Mouse (Mus musculus): Measurements from ENCODE around the gene Gm42957.
A peak's percentile ranks its signal among the peaks of the same experiment; 100 is the strongest.
"Not testable (repeated sequence)": the region's sequence is repeated elsewhere in the genome, so short reads cannot be mapped to it uniquely, and the experiment has no call there.

The Gm42957 gene

DNA sequence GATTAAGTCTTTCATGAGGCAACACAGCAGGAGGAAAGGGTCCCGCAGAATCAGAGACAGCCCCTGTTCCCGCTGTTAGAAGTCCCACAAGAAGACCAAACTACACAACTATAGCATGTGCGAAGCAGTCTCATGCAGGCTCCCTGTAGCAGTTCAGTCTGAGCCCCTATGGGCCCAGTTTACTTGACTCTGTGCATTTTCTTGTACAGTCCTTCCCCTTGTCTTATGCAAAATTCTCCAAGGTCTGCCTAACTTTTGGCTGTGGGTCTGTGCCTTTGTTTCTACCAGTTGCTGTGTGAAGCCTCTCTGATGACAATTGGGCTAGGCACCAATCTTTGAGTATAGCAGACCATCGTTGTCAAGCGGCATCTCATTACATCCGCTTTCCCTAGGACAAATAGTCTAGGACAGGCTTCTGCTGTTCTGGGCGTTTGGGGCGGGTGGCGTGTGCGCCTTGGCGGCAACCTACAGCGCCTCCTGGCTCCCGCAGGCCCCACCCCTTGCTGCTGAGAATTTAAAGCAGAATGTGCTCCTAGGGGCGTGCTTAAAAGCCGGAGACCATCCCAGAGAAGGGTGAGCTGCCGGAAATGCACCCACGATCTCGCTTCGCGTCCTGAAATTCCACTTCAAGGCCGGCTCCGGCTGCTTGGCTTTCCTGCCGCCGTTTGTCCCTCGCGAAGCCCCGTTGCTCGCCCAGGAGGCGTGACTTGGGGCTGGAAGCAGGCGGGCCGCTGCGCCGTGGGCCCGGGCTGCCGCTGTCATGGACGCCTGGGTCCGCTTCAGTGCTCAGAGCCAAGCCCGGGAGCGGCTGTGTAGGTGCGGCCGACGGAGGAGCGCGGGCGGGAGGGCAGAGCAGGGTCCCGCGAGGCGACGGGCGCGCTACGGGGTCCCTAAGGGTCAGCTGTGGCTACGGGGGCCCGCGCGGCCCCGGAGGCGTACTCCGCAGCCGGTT, at the start of gene Gm42957, which contains the start of gene Pex11b:
Gene Gm42957, plus strand, starts transcription at position 547 of the 952 bp plus-strand sequence.
Gene Pex11b, plus strand, starts transcription at position 449 of the 952 bp plus-strand sequence.
- DNase-seq (ENCODE audit: low spot score in 2 of 2), result peak; percentile 71 to 87

DNA sequence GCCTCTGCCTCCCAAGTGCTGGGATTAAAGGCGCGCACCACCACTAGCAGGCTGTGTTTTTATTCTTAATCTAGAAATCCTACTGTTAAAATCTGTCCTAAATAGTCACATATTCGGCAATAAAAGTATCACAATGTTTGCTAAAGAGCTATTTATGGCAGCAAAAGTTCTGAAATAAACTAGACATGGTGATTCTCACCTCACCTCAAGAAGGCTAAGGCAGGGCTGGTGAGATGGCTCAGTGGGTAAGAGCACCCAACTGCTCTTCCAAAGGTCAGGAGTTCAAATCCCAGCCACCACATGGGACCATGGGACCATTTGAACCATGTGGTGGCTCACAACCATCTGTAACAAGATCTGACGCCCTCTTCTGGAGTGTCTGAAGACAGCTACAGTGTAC, 44.6 kb upstream of the Gm42957 start:
- no peak for DNase-seq (ENCODE audit: low spot score in 2 of 2)

DNA sequence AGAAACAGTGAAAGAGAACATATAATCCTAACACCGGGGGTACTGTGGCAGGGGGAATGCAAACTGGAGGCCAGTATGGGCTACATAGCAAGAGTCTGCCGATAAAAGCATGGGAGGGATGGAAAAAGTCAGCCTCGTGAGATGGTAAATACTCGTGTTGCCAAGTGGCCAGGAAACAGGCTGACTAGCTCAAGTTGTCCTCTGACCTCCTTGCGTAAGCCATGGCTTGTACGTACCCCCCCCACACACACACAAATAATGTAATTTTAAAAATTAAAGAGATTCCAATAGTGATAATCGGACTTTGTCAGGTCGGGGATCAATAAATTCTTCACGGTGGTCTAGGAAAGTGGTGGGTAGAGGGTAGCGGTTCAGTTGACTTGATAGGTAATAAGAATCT, 41.9 kb upstream of the Gm42957 start:
- DNase-seq (ENCODE audit: low spot score in 2 of 2), result no peak

DNA sequence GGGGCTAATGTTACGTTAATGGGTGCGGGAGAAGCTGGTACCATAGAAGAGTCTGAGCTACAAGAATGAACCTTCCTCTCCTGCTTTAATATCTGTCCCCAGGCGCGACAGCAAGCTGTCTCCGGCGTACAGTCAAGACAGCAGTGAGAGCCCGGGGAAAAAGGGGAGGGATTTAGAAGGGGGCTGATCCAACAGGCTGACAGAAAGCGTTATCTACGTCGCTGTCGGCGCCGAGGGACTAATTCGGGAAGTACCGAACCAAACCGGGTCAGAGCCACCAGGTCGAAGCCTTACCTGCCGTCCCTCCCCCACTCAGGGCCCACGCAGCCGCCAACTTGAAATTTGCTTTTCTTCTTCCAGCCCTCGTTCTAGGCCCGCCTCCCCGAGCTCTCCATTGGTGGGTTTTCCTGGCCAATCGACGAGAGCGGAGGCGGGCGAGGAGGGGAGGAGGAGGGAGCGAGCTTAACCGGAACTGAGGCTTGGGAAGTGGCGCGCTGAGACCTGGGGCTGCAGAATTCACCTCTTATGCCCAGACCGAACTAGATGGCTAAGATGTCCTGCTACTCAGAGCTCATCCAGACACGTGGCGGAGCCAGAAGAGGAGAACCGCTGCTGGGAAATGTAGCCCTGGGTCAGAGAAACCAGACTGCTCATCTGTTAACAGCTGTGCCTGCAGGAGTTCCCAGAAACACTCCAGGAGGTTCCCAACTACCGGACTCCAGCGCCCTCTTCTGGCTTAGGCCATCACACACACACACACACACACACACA, 41.3 kb upstream of the Gm42957 start, which contains the start of gene Polr3gl:
Gene Polr3gl, minus strand, starts transcription at position 392 of the 771 bp plus-strand sequence.
- DNase-seq (ENCODE audit: low spot score in 2 of 2), result peak; percentile 87 to 95

DNA sequence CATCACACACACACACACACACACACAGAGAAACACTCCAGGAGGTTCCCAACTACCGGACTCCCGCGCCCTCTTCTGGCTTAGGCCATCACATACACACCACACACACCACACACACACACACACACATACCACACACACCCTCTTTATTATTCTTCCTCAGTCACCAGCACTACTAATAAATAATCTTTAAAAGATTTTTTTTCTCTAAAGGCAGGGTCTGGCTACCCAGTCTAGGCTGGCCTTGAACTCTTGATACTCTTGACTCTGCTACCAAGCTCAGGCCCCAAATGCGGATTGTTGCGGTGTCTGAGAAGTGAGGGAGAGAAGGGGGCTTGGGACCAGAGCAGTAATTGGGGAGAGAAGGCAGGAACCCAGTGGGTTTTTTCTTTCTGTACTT, 40.4 kb upstream of the Gm42957 start:
- no peak for DNase-seq (ENCODE audit: low spot score in 2 of 2)

DNA sequence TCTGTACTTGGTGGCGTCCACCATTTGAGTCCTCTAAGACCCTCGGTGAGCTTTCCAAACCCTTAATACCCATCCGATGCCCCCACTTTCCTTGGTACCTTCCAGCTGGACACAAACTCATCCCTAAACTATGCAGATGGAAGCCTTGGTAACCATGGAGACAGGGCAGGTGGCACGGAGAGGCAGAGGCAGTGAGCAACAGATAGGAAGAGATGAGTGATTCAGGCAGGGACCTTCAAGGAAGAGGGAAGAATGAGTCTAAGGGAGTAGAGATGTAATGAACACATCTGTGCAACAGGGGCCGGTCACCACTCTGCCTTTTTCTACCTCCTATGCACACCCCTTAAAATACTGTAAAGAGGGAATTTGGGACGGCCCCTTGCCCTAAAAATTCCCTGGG, 39.6 kb upstream of the Gm42957 start:
- DNase-seq (ENCODE audit: low spot score in 2 of 2), result peak in 1 of 2 experiments; percentile 63

DNA sequence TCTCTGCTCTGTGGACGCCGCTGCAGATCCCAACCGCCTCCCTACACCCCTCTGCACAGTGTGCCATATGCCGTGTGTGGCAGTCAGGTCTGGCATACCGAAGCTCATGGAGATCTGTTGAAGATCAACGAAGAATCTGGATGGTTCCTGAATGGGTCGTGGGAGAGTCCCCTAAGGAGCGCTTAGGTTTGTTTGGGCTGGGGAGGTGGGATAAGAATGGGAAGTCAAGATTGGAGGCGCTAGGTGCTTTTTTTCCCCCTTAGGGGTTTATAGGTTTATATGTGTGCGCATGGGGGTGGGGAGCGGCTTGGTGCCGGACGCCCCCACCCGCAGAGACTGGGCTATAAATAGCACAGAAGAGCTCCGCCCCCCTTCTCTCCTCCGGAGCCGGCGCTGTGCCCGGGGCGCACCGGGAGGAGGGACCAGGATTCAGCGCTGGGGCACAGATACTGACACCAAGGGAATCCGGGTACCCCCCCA, 39.0 kb upstream of the Gm42957 start, which contains the start of gene Ankrd34a:
Gene Ankrd34a, plus strand, starts transcription at position 409 of the 480 bp plus-strand sequence.
- peak in 1 of 2 experiments; percentile 82 for DNase-seq (ENCODE audit: low spot score in 2 of 2)

DNA sequence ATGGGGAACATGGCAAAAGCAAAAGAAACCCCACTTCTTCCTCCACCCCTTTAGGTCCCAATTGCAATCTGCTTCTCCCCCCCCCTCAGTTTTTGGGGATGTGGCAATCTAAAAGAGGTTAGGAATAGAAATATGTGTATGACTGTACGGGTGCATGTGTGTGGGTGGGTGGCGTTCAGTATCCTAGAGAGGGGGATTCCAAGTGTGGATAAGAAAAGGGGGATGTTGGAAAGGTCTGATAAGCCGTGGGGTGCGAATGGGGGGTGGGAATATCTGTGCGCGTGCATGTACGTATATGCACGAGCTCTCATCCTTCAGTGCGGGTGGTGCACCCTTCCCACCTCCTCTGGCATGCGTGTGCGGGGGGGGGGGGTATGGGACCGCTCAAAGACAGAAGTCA, 38.4 kb upstream of the Gm42957 start:
- DNase-seq (ENCODE audit: low spot score in 2 of 2), result no peak

DNA sequence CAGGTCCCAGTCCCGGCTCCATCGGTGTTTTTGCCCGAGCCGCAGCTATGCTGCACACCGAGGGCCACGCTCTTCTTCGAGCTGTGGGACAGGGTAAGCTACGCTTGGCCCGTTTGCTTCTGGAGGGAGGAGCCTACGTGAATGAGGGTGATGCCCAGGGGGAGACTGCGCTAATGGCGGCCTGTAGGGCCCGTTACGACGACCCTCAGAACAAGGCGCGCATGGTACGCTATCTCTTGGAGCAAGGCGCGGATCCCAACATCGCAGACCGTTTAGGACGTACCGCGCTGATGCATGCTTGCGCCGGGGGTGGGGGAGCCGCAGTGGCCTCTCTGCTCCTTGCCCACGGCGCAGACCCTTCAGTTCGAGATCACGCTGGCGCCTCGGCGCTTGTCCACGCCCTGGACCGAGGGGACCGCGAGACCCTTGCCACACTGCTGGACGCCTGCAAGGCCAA, 37.8 kb upstream of the Gm42957 start:
- DNase-seq (ENCODE audit: low spot score in 2 of 2), result no peak

DNA sequence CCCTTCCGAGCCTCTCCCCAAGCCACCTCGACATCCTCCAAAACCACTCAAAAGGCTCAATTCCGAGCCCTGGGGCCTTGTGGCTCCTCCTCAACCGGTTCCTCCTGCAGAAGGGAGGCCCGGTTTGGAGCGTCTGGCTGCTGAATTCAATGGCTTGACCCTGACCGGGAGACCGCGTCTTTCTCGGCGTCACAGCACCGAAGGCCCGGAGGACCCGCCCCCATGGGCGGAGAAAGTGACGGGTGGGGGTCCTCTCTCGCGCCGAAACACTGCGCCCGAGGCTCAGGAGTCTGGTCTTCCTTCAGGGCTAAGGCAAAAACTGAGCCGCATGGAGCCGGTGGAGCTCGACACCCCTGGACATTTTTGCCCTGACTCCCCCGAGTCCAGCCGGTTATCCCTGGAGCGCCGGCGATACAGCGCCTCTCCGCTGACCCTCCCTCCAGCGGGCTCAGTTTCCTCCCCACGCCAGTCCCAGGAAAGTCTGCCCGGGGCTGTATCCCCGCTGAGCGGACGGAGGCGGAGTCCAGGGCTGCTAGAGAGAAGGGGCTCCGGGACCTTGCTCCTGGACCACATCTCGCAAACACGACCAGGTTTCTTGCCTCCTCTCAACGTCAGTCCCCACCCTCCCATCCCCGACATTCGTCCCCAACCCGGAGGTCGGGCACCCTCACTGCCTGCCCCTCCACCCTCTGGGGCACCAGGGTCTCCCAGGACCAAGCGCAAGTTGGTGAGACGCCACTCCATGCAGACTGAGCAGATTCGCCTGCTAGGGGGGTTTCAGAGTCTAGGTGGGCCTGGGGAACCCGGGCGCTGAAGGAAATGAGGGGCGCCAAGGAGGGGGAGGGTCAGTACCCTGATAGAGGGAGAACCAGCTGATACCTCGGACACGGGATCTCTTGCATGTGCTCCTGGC, 36.9 kb upstream of the Gm42957 start:
- DNase-seq (ENCODE audit: low spot score in 2 of 2), result peak in 1 of 2 experiments; percentile 55

DNA sequence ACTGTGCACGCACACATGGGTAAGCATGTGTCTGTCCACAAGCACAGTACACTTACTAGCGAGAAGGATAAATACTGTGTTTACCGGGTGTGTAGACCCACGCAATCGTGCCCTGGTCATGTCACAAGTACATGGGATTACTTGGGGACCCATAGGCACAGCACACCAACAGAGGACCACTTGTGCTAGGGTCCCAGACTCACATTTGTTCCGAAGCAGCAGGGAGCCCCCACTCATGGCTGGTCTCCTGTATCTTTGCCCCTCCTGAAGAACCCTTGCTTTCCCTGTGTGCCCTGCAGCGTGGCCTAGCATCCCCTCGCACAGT, 36.2 kb upstream of the Gm42957 start:
- DNase-seq (ENCODE audit: low spot score in 2 of 2), result no peak

DNA sequence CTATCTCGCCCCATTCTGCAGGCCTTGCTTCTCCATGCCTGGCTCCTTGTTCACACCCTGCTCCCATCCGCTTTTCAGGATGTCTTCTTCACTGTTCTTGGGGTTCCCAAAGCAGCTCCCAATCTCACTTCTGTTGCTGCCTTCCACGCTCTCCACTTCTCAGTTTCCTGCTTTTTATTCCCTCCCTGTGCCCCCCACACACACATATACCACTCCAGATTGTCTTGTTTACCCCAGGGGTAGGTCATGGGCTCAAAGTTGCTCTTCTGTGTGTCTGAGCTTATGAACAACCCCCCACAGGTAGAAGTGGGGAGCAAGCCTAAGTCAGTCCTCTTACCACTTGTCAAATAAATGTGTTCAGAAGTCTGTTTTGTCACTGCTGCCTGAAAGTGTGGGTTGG, 35.9 kb upstream of the Gm42957 start:
- no peak for DNase-seq (ENCODE audit: low spot score in 2 of 2)

DNA sequence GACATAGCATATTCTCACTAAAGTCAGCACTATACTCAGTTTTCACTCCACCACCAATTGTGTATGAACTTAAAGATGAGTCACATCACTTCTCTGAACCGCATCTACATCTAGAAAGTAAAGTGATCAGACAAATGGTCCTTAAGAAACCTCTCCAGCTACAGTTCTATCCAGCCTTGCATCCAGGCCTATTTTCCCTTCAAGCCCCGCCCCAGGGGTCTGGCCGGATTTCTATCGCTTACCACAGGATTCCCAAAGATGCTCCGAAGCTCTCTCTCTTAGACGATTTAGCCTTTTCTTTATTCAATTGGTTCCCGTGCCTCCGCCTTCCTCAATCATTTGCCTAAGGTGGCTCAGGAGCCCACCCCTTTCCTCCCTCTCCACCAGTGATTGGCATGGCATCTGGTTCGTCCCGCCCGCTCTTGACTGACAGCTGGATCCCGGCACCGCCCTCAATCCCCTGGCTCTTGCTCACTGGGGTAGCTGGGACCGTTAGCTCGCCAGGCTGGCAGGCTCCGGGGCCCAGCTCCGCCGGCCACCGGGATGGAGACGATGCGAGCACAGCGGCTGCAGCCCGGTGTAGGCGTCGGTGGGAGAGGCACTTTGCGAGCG, 34.5 kb upstream of the Gm42957 start, which contains the start of gene Lix1l:
Gene Lix1l, plus strand, starts transcription at position 511 of the 612 bp plus-strand sequence.
- peak; percentile 92 to 95 for DNase-seq (ENCODE audit: low spot score in 2 of 2)

DNA sequence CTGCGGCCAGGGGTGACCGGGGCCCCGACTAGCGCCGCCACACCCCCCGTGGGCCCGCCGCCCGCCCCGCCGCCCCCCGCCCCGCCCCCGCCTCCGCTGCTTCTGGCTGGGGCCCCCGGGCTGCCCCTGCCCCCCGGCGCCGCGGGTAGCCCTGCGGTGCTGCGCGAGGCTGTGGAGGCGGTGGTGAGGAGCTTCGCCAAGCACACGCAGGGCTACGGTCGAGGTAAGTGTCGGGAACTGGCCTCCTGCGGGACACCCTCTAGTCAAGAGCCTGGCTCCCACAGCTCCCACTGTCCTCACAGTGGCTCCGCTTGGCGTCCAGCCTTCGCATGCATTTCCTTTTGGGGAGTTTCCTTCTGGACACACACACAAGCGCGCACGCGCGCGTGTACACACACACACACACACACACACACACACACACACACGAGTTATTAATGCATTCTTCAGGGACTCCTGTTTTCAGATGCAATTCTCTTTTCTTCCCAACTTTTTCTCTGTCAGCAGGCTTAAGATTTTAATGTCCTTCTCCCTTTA, 34.0 kb upstream of the Gm42957 start:
- peak in 1 of 2 experiments; percentile 60 for DNase-seq (ENCODE audit: low spot score in 2 of 2)

DNA sequence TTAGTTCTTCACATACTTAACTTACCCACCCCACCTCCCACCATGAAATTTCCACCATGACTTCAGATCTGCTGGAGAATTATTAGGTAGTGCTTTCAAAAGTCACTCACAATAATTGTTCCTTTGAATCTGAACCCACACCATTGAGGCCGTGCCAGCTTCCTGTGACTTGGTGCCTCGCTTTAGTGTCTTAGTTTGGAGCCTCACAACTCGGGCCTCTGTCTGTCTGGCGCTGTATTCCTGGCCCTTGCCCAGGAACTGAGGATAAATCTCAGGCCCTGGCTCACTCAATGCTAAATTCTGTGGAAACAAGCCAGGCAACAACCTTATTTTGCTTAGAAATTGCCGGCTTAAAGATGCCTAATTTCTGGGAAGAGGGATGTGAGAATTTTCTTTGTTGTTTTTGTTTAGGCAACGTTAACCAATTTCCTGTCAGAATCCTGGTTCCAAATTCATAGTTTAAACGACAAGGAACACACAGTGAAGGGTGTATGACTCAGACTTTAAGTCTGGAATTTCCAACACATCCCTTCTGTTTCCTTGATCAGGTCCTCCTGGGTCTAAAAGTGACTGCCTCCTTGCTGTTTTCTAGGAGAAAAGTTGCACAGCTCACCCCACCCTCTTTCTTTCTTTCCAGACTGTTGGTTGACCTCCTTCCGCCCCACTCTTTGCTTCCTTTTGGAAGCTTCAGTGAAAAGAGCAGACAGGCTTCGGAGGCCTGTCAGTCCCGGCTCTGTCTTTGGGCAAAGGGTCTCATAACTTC, 33.2 kb upstream of the Gm42957 start:
- no peak for DNase-seq (ENCODE audit: low spot score in 2 of 2)

DNA sequence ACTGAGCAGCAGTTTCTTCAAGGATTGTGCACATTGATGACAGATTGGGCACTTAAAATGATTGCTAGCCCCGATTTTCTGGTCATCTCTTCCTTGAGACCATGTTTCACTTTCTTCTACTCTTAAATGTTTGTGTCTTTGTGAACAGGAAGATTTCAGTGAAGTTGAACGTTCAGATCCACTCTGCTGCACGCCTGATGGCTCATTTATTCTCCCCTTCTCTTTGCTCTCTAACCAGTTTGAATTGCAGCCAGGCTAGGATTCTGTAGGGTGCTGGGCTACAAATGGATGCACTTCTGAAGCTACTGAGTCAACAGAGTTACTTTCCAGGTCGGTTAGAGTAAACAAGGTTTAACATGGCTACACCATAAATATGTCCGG, 32.6 kb upstream of the Gm42957 start:
- DNase-seq (ENCODE audit: low spot score in 2 of 2), result no peak

DNA sequence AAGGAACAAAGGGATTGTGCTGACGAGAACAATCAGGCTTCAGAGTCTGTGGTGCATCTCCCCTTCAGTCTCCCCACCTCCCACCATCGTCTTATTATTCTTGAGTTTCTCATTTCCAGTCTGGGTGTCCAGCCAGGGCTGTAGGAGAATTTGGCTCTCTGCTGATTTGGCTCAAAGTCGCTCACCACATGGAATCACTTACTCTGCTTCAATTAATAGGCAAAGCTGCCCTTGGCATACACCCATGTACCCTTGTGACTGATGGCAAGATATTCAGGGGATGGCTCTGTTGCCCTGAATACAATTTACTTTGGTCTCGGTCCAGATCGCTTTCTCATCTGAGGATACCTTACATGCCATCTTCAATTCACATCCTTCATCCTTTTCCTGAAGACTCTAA, 32.0 kb upstream of the Gm42957 start:
- DNase-seq (ENCODE audit: low spot score in 2 of 2), result no peak

DNA sequence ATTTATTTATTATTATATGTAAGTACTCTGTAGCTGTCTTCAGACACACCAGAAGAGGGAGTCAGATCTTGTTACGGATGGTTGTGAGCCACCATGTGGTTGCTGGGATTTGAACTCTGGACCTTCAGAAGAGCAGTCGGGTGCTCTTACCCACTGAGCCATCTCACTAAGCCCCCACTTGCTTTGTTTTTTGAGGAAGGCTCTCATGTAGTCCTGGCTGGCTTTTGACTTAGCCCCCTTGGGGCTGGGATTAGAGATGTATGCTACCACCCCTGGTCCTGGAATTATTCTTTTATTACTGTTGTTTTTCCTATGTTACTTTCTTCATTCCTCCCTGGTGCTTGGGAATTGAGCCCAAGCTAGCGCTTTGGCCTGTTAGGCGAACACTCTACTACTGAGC, 29.3 kb upstream of the Gm42957 start:
- DNase-seq (ENCODE audit: low spot score in 2 of 2), result not testable (repeated sequence)

DNA sequence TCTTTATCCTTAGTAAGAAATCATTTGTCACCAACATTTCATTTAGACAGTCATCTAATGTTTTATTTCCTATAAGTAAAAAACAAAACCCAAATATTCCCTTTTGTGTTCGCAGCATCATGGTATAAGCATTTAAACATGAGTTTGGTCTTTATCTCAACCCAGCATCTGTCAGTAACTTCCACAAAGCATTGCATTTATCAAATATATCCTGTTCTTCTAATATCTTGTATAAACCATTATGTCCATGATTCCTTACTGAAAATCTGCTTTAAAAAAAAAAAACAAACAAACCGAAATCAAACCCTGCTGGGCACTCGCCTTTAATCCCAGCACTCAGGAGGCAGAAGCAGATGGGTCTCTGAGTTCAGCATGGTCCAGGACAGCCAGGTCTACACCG, 28.7 kb upstream of the Gm42957 start:
- DNase-seq (ENCODE audit: low spot score in 2 of 2), result no peak

DNA sequence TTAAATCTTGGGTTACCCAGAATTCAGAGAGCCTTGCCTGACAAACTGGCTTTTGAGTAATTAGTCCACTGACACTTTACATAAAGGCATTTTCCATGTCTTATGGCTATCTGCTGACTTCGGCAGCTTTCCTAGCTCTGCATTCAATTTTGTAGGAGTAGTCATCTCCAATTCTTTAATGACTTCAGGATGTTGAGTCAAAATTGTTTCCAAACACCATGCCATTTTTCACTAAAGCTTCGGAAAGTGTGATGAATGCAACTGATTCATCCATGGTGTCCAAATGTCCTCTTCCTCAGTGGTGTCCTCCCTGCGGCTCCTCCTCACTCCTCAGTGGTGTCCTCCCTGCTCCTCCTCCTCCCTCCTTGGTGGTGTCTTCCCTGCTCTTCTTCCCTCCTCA, 17.3 kb upstream of the Gm42957 start:
- DNase-seq (ENCODE audit: low spot score in 2 of 2), result no peak
